Mouse (Mus musculus) adrenal gland, postnatal 14 days (tissue): Measurements from ENCODE around the gene Ptk6. TPM values are rescaled to one million over a fixed set of nuclear protein-coding genes. Genes with fewer than 3 reads are reported as not detected.
A peak's percentile ranks its signal among the peaks of the same experiment; 100 is the strongest.
"Not testable (repeated sequence)": the region's sequence is repeated elsewhere in the genome, so short reads cannot be mapped to it uniquely, and the experiment has no call there.

Experiments used
- DNase-seq: peaks from one replicate; pipeline ENCODE4 v3.0.0; 2021; ENCODE audit warnings: mixed read lengths
- total RNA-seq: library from RNA; stranded (reverse); gene quantifications from 2 replicates; pipeline ENCODE4 v1.2.3, GENCODE M21; 2021

Ptk6 gene
- total RNA-seq, 1 experiment from 2014 or later: 0.11 TPM

DNA sequence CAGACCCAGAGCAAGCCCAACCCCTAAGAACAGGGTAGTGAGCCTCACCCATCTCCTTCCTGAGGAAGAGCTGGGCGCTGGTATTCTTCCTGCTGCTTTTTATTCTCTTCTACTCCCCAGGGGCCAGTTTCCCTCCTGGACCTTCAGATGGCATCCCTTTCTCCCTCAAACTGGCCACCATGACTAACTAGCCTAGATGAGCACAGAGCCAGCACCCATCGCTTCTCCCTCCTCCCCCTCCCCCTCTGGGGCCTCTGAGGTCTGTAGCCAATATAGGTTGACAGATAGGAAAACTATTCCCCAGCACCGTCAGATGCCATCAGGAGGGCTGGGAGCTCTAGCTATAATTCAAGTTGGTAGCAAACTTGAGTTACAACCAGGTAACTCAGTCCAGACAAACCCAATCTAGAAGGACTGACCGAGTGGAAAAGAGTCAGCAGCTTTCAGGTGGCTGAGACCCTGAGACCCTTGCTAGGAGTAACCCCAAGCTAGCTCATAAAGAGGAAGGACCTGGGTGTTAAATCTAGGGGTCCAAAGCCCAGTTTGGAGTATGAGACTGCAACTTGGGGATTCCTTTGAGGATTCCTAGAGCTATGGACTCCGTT lies 16.4 kb upstream of the Ptk6 start:
- DNase-seq: no peak

DNA sequence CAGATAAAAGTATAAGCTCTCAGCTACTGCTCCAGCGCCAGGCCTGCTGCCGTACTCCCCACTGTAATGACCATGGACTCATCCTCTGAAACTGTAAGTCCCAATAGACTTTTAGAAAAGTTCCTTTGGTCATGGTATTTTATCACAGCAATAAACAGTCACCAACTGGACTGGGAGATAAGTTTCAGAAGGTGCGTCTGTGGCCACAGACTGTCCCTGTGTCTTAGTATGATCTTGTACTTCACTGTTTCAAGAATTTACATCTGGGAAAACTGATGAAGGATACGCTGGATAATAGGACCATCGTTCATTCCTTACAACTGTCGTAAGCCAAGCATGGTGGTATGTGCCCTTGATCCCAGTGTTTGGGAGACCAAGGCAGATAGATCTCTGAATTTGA lies 13.4 kb upstream of the Ptk6 start:
- DNase-seq: no peak

DNA sequence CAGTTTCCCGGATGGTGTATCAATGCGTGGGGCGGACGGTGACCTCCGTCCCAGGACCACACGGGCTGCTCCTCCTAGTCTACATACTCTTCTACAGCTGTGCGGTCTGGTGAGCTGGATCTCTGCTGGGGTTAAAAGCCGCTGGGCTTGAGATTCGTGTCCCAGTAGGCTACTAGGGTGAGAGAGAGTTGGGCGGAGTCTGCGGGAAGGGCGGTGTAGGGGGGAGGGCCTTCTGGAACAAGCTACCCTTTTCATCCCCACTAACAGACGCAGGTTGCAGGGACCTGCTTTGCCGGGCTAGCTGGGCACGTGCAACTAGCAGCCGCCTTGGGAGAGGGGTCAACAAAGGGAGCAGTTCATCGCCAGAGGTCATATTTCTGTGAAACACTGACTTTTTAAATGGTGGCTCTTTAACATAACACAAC lies 10.4 kb upstream of the Ptk6 start, which contains the start of gene Srms:
TSS of gene Srms (minus strand) at position 165 of the 425 bp plus-strand sequence.
- DNase-seq: peak; percentile 65

DNA sequence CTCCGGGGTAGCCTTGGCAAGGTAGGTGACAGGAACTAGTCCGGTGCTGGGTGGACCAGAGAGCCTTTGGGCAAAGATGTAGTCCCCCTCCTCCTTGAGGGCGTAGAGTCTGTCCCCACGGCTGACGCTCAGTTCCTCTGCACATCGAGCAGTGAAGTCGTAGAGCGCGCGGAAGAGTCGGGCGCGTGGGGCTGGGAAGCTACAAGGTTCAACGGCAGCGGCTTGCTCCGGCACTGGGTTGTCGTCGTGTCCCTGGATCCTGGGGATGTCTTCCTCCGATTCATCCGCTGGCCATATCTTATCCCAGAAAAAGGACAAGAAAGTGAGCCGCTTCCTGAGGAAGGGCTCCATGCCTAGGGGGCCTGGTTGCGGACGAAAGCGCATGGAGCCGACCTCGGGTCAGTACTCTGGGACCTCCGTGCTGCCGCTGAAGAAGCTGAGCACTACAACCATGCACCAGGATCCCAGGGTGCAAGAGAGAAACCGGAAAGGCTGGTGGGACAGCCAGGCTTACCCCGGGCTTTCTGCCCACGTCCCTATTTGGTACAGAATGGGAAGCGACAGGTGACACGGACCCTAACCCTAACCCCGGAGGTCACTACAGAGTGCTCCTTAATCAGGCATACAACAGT lies 9.9 kb upstream of the Ptk6 start:
- peak; percentile 34 for DNase-seq

- no peak for DNase-seq
Observed at GRCm38 (mm10) chr2:181206118-181206517, 3.5 kb upstream of the Ptk6 start.

DNA sequence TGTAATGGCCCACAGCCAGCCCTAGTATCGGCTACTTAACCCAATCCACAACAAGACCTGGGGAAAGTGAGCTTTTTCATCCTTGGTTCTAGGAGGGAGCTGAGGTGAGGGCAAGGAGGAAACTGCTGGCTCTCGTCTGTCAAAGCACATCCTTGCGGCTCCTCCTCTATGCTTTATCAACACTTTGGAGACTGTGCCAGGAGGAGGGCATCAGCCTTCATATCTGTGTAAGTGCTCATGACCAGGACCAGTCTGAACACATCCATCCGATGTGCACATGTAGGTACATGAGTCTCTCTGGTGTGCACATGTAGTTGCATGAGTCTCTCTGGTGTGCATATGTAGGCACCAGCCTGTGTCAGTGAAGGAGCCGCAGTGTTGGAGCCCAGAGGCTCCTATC lies 3.1 kb upstream of the Ptk6 start:
- no peak for DNase-seq

GRCm38 (mm10) chr2:181202886-181203285 lies 297 bp upstream of the Ptk6 start:
- DNase-seq: no peak

- no peak for DNase-seq
Observed at GRCm38 (mm10) chr2:181201606-181202005, 983 bp downstream of the Ptk6 start.

DNA sequence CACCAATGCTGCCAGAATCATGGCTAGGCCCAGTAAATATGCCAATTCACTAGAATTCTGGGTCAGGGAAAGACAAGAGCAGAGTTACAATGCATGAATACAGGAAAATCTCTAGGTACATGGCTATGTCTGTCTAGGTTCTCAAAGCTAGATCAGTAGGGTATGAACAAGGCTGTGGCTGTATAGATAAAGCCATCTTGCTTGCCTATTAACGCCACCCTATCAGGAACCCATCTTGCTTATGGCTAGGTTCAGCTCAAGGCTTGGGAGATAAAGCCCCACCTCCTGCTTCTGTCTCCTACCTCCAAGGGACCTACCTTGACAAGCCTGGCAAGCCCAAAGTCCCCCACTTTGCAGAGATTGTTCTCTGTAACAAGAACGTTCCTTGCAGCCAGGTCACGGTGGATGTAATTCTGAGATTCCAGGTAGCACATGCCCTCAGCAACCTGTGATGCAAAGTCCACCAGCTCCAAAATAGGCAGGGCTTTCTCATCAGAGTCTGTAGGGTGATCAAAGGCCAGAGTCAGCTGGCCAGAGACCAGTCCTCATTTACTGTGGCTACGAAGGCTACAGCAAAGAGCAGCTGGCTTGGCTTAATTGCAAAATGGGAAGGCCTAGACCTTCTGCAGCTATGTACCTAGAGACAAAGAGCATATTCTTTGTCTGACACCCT lies 5.8 kb downstream of the Ptk6 start:
- DNase-seq: no peak

GRCm38 (mm10) chr2:181193044-181193443 lies 9.5 kb downstream of the Ptk6 start:
- DNase-seq: no peak

DNA sequence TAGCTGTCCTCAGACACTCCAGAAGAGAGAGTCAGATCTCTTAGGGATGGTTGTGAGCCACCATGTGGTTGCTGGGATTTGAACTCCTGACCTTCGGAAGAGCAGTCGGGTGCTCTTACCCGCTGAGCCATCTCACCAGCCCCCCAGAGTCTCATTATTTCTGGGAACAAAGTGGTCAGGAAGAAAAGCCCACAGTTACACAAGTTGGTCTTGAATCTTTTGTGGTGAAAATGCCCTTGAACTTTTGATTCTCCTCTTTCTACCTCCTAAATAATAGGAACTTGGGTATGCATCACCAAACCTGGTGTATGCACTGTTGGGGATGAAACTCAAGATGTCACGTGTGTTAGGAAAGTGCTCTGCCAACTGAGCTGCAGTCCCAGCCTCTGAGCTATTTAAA lies 10.7 kb downstream of the Ptk6 start:
- DNase-seq: no peak

- DNase-seq: not testable (repeated sequence)
Observed at GRCm38 (mm10) chr2:181191385-181191784, 11.2 kb downstream of the Ptk6 start.

DNA sequence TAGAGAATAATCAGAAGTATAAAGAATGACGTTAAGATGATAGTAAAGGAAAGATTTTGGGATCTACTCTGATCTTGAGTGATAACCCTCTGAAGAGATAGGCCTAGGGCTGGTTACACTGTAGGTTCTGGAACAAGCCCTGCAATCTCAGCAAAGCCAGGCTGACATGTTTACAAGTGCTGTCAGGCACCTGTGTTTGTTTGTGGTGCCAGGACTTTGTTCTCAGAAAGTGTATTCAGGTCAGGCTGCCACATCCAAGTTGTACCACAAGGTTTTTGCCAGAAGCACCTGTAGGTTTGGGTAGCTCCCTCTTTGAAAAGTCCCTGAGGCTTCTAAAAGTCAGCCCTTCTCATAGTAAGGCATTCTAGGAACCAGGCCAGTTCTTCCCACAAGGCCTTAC lies 13.3 kb downstream of the Ptk6 start:
- no peak for DNase-seq

DNA sequence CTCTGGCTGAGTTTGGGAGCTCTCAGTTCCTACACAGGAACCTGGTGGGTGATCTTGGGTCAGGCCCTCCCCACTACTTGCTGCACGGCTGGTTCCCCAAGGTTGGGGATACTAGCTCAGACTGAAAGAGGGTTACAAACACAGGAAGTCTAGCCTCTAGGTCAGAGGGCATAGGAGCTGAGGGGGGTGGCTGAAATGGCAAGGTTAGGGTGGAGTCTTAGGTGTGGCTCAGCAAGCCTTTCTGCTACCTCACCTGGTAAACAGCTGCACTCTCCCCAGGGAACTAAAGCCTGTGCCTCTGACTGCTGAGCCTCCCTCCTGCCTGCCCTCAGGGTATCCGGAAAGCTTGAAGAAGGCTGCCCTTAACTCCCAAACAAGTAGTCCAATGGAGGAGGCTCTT lies 13.9 kb downstream of the Ptk6 start:
- peak; percentile 32 for DNase-seq

DNA sequence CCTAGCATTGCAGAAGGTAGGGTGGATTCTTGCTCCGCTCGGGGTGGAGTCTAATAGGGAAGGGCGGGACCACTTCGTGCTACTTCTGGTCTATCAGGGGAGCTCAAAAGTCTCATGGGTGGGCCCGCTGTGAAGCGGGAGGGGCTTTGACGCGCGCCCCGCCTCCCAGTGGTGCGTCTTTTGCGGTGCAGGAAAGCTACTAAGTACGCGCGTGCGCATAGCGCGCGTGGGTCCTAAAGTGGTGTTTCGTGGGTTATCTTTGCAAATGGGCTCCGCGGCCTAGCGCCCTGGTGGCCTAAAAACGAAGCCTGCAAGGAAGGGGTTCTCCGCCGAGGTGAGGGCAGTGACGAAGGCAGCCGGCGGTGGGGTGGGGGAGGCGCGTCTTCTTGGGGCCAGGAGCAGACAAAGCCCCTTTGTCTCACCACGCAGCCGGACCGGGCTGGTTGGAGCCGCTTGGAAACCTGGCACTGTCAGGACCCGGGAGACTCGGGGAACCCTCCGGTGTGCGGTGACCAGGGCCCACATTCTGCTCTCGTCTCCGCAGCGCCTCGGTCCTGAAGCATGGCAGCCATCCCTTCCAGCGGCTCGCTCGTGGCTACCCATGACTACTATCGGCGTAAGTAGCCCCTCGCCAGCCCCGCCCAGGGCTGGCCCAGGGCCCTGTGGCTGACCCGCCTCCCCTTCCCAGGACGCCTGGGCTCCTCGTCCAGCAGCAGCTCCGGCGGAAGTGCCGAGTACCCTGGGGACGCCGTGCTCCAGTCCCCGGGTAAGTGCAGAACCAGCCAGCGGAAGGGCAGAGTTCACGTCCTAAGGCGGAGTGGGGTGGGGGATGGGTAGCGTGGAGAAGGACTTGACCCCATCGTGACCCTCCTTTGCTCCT lies 15.2 kb downstream of the Ptk6 start, which contains the start of gene Ppdpf:
TSS of gene Ppdpf (plus strand) at position 127 of the 880 bp plus-strand sequence.
- peak; percentile 95 for DNase-seq

DNA sequence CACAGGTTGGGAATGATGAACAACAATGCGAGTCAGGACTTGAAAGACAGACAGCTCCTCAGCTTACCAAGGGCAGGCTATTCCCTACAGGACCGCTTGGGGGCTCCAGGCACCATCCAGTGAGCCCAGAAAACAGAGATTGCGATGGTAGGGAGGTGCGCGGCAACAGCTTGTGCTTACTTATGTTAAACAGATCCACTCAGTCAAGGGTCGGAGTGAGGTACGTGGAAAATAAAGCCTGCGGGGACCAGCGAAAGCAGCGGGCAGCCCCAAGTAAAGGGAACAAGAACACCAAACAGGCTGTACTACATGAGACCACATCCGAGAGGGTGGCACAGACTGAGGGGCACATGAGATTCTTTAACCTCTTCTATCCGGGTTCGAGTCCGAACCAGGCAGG lies 16.0 kb downstream of the Ptk6 start:
- DNase-seq: peak; percentile 91

- DNase-seq: no peak
Observed at GRCm38 (mm10) chr2:181180898-181181297, 21.7 kb downstream of the Ptk6 start.

- no peak for DNase-seq
Observed at GRCm38 (mm10) chr2:181178471-181178870, 24.1 kb downstream of the Ptk6 start.

- no peak for DNase-seq
Observed at GRCm38 (mm10) chr2:181178015-181178414, 24.6 kb downstream of the Ptk6 start.

GRCm38 (mm10) chr2:181174646-181175045 lies 27.9 kb downstream of the Ptk6 start:
- DNase-seq: no peak

DNA sequence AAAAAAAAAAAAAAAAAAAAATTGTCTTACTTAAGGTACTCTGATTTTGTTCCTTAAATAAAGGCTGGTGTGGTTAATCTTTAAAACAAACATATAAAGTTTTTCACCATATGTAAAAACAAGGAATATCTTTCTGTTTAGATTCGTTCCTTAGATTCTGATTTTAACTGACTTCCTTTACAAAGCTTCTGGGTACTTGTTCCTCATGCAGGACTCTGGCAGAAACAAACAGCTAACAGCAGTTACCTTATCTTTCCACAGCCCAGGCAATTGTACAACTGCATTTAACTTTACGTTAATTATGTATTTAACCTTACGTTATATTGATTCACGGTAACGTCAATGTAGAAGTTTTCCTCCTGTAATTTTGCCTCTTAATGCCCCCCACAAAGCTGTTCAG lies 36.1 kb downstream of the Ptk6 start:
- no peak for DNase-seq

- DNase-seq: no peak
Observed at GRCm38 (mm10) chr2:181160821-181161220, 41.8 kb downstream of the Ptk6 start.

- no peak for DNase-seq
Observed at GRCm38 (mm10) chr2:181159771-181160170, 42.8 kb downstream of the Ptk6 start.
